Mouse (Mus musculus): ENCODE data around the gene Nuak2. TPM values are rescaled to one million over a fixed set of nuclear protein-coding genes. Genes with fewer than 3 reads are reported as not detected.

Nuak2 gene
- polyA plus RNA-seq, 1 experiment from 2014 or later: 4.7 TPM

GRCm38 (mm10) chr1:132366235-132366634, 50.3 kb downstream of the Nuak2 start:
- Histone ChIP-seq H3K4me1 (replicated peaks) (peaks cover 3% of the 10 kb centered on the region; the same call in 1 of the 2 replicates), H3K27me3 (replicated peaks) (no peaks in the 10 kb centered on the region), H3K9me3 (no peaks in the 10 kb centered on the region), H3K4me2 (replicated peaks) (no peak overlapping the region), H3K36me3 (no peaks in the 10 kb centered on the region), H3K4me3 (replicated peaks) (no peak overlapping the region), H3K27ac (no peak overlapping the region), H3K9ac (no peak overlapping the region)
- WGBS: 76% methylated on average over 8 of the region's 8 CpGs
- ATAC-seq: no peak

GRCm38 (mm10) chr1:132366937-132367336, 51.0 kb downstream of the Nuak2 start:
- 78% methylated on average over 6 of the region's 6 CpGs for WGBS
- no peak overlapping the region for H3K9ac ChIP-seq

GRCm38 (mm10) chr1:132367692-132368506, 52.0 kb downstream of the Nuak2 start:
- Histone ChIP-seq H3K9me3 (no peaks in the 10 kb centered on the region), H3K27ac (no peak overlapping the region), H3K4me1 (replicated peaks) (peaks cover 3% of the 10 kb centered on the region; the same call in 1 of the 2 replicates), H3K36me3 (no peaks in the 10 kb centered on the region), H3K27me3 (replicated peaks) (no peaks in the 10 kb centered on the region), H3K4me3 (replicated peaks) (no peak overlapping the region), H3K9ac (no peak overlapping the region), H3K4me2 (replicated peaks) (no peak overlapping the region)
- 25% methylated on average over 7 of the region's 7 CpGs for WGBS
- ATAC-seq: peak; percentile 87

More at GRCm38 (mm10) chr1:132366937-132367336, 51.0 kb downstream of the Nuak2 start:
- Histone ChIP-seq H3K9me3 (no peaks in the 10 kb centered on the region), H3K27ac (no peak overlapping the region), H3K4me2 (replicated peaks) (no peak overlapping the region), H3K36me3 (no peaks in the 10 kb centered on the region), H3K4me1 (replicated peaks) (peaks cover 3% of the 10 kb centered on the region; the same call in 1 of the 2 replicates), H3K27me3 (replicated peaks) (no peaks in the 10 kb centered on the region), H3K4me3 (replicated peaks) (no peak overlapping the region)
- no peak for ATAC-seq

- no peak overlapping the region for H3K27ac ChIP-seq
- no peak for ATAC-seq
Measured at GRCm38 (mm10) chr1:132370681-132371173, 54.8 kb downstream of the Nuak2 start.

GRCm38 (mm10) chr1:132371298-132372081, 55.6 kb downstream of the Nuak2 start:
- no peak for ATAC-seq
- H3K4me1 ChIP-seq (replicated peaks): peaks cover 21% of the 10 kb centered on the region

More at GRCm38 (mm10) chr1:132370681-132371173, 54.8 kb downstream of the Nuak2 start:
- Histone ChIP-seq H3K27me3 (replicated peaks) (no peaks in the 10 kb centered on the region), H3K4me3 (replicated peaks) (no peak overlapping the region), H3K9ac (no peak overlapping the region), H3K4me2 (replicated peaks) (no peak overlapping the region), H3K4me1 (replicated peaks) (peaks cover 16% of the 10 kb centered on the region), H3K36me3 (no peaks in the 10 kb centered on the region), H3K9me3 (no peaks in the 10 kb centered on the region)
- WGBS: 65% methylated on average over 9 of the region's 9 CpGs

GRCm38 (mm10) chr1:132372354-132372753, 56.4 kb downstream of the Nuak2 start:
- no peak for ATAC-seq

More at GRCm38 (mm10) chr1:132371298-132372081, 55.6 kb downstream of the Nuak2 start:
- Histone ChIP-seq H3K27me3 (replicated peaks) (no peaks in the 10 kb centered on the region), H3K27ac (0 out of 2 replicates have a peak overlapping the region, but pooled peaks have one; percentile 9), H3K4me2 (replicated peaks) (no peak overlapping the region), H3K36me3 (no peaks in the 10 kb centered on the region), H3K9me3 (no peaks in the 10 kb centered on the region), H3K4me3 (replicated peaks) (no peak overlapping the region), H3K9ac (no peak overlapping the region)
- 57% methylated on average over 8 of the region's 8 CpGs for WGBS

GRCm38 (mm10) chr1:132372896-132373534, 57.1 kb downstream of the Nuak2 start:
- WGBS: 89% methylated on average over 6 of the region's 6 CpGs
- no peaks in the 10 kb centered on the region for H3K27me3 ChIP-seq (replicated peaks)
- no peaks in the 10 kb centered on the region for H3K9me3 ChIP-seq
- no peak for ATAC-seq
- no peak overlapping the region for H3K4me3 ChIP-seq (replicated peaks)
- H3K27ac ChIP-seq: no peak overlapping the region
- H3K4me1 ChIP-seq (replicated peaks): peaks cover 32% of the 10 kb centered on the region
- H3K9ac ChIP-seq: no peak overlapping the region
- H3K4me2 ChIP-seq (replicated peaks): no peak overlapping the region
- H3K36me3 ChIP-seq: no peaks in the 10 kb centered on the region

More at GRCm38 (mm10) chr1:132372354-132372753, 56.4 kb downstream of the Nuak2 start:
- H3K27ac ChIP-seq: no peak overlapping the region
- 89% methylated on average over 5 of the region's 5 CpGs for WGBS
- H3K4me3 ChIP-seq (replicated peaks): no peak overlapping the region
- peaks cover 26% of the 10 kb centered on the region for H3K4me1 ChIP-seq (replicated peaks)
- no peak overlapping the region for H3K4me2 ChIP-seq (replicated peaks)
- no peaks in the 10 kb centered on the region for H3K36me3 ChIP-seq
- no peak overlapping the region for H3K9ac ChIP-seq
- H3K27me3 ChIP-seq (replicated peaks): no peaks in the 10 kb centered on the region
- H3K9me3 ChIP-seq: no peaks in the 10 kb centered on the region

- 36% methylated on average over 5 of the region's 5 CpGs for WGBS
- H3K9ac ChIP-seq: no peak overlapping the region
- peaks cover 32% of the 10 kb centered on the region for H3K4me1 ChIP-seq (replicated peaks)
- H3K4me2 ChIP-seq (replicated peaks): no peak overlapping the region
- H3K4me3 ChIP-seq (replicated peaks): no peak overlapping the region
- no peaks in the 10 kb centered on the region for H3K9me3 ChIP-seq
- no peak overlapping the region for H3K27ac ChIP-seq
- ATAC-seq: peak; percentile 63
- H3K27me3 ChIP-seq (replicated peaks): no peaks in the 10 kb centered on the region
- no peaks in the 10 kb centered on the region for H3K36me3 ChIP-seq
Measured at GRCm38 (mm10) chr1:132374140-132374872, 58.4 kb downstream of the Nuak2 start.

- Histone ChIP-seq H3K4me2 (replicated peaks) (no peak overlapping the region), H3K4me3 (replicated peaks) (no peak overlapping the region), H3K36me3 (no peaks in the 10 kb centered on the region), H3K9ac (no peak overlapping the region), H3K9me3 (no peaks in the 10 kb centered on the region), H3K27ac (no peak overlapping the region), H3K4me1 (replicated peaks) (peaks cover 32% of the 10 kb centered on the region), H3K27me3 (replicated peaks) (no peaks in the 10 kb centered on the region)
- no peak for ATAC-seq
- 66% methylated on average over 3 of the region's 3 CpGs for WGBS
Measured at GRCm38 (mm10) chr1:132374873-132375244, 58.9 kb downstream of the Nuak2 start.

GRCm38 (mm10) chr1:132375256-132375655, 59.3 kb downstream of the Nuak2 start:
- ATAC-seq: 0 out of 2 replicates have a peak, but pooled peaks have one; percentile 31
- no peak overlapping the region for H3K27ac ChIP-seq
- WGBS: 46% methylated on average over 4 of the region's 4 CpGs
- no peaks in the 10 kb centered on the region for H3K27me3 ChIP-seq (replicated peaks)
- H3K4me1 ChIP-seq (replicated peaks): peaks cover 32% of the 10 kb centered on the region
- no peaks in the 10 kb centered on the region for H3K9me3 ChIP-seq
- no peaks in the 10 kb centered on the region for H3K36me3 ChIP-seq
- no peak overlapping the region for H3K4me2 ChIP-seq (replicated peaks)
- H3K9ac ChIP-seq: no peak overlapping the region
- H3K4me3 ChIP-seq (replicated peaks): no peak overlapping the region

- no peaks in the 10 kb centered on the region for H3K27me3 ChIP-seq (replicated peaks)
- no peak overlapping the region for H3K4me2 ChIP-seq (replicated peaks)
- 0 out of 2 replicates have a peak, but pooled peaks have one; percentile 26 for ATAC-seq
- 59% methylated on average over 8 of the region's 8 CpGs for WGBS
- peaks cover 30% of the 10 kb centered on the region for H3K4me1 ChIP-seq (replicated peaks)
- H3K27ac ChIP-seq: 0 out of 2 replicates have a peak overlapping the region, but pooled peaks have one; percentile 3
- no peak overlapping the region for H3K9ac ChIP-seq
- H3K4me3 ChIP-seq (replicated peaks): no peak overlapping the region
- no peaks in the 10 kb centered on the region for H3K36me3 ChIP-seq
- no peaks in the 10 kb centered on the region for H3K9me3 ChIP-seq
Measured at GRCm38 (mm10) chr1:132376211-132377054, 60.5 kb downstream of the Nuak2 start.
